Mouse (Mus musculus): ENCODE measurements around the gene Ccl24. TPM values are rescaled to one million over a fixed set of nuclear protein-coding genes. Genes with fewer than 3 reads are reported as not detected.

Gene Ccl24
- polyA plus RNA-seq, 1 experiment: 0.03 TPM

DNA sequence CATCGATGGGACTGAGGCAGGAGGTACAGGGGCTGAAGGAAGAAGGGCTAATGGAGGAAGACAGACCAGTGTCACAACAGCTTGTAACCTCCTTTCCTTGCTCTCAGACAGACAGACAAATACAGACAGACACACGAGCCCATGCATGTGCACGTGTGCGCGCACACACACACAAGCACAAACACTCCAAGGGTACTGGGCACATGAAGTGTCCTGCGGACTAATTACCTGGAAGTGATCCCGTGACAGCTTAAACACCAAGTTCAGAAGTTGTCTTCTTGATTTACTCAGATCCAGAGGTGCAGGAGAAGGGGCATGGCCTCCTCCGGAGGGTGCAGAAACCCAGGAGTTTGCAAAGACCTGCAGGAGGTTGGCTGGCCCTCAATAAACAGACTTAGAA, 12.8 kb upstream of the Ccl24 start:
- H3K4me3 ChIP-seq (replicated peaks): no peak overlapping the region
- peaks cover 9% of the 10 kb centered on the region for H3K9me3 ChIP-seq (ENCODE audit: control insufficient read depth, low read length)
- H3K4me1 ChIP-seq (ENCODE audit: control insufficient read depth): no peaks in the 10 kb centered on the region
- H3K27me3 ChIP-seq (ENCODE audit: control insufficient read depth): no peaks in the 10 kb centered on the region
- TF ChIP-seq GATA1 (IDR thresholded peaks at IDR 0.05; ENCODE audit: low read length) (no peak), TAL1 (IDR thresholded peaks at IDR 0.05; ENCODE audit: low read length) (no peak)
- H3K36me3 ChIP-seq (ENCODE audit: control insufficient read depth): no peaks in the 10 kb centered on the region

GRCm38 (mm10) chr5:135582330-135582729, 9.5 kb upstream of the Ccl24 start:
- H3K36me3 ChIP-seq (ENCODE audit: control insufficient read depth): no peaks in the 10 kb centered on the region
- H3K4me3 ChIP-seq (replicated peaks): no peak overlapping the region
- H3K4me1 ChIP-seq (ENCODE audit: control insufficient read depth): no peaks in the 10 kb centered on the region
- no peaks in the 10 kb centered on the region for H3K27me3 ChIP-seq (ENCODE audit: control insufficient read depth)
- TF ChIP-seq GATA1 (IDR thresholded peaks at IDR 0.05; ENCODE audit: low read length): no peak
- TF ChIP-seq TAL1 (IDR thresholded peaks at IDR 0.05; ENCODE audit: low read length): no peak
- H3K9me3 ChIP-seq (ENCODE audit: control insufficient read depth, low read length): peaks cover 11% of the 10 kb centered on the region

DNA sequence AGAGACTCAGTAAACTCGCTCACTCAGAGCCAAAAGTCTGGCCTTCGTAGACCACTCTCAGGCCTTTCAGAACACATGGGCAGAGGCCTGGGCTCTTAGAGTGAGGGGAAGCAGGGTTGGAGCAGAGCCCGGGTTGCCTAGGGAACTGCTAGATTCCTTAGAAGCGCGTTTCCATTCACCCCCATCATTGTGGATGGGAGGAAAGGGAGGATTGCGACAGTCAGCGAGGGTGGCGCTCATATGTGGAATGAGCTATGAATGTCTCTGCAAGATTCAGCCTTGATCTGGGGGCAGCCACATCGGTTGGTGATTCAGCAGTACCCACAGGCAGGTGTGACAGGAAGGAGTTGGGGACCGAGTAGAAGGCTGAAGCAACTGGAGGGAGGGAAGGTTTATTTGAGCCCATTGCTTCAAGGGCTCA, 6.5 kb upstream of the Ccl24 start:
- TF ChIP-seq GATA1 (IDR thresholded peaks at IDR 0.05; ENCODE audit: low read length) (no peak), TAL1 (IDR thresholded peaks at IDR 0.05; ENCODE audit: low read length) (no peak)
- Histone ChIP-seq H3K36me3 (ENCODE audit: control insufficient read depth) (no peaks in the 10 kb centered on the region), H3K9me3 (ENCODE audit: control insufficient read depth, low read length) (peaks cover 11% of the 10 kb centered on the region), H3K4me1 (ENCODE audit: control insufficient read depth) (no peaks in the 10 kb centered on the region), H3K4me3 (replicated peaks) (no peak overlapping the region), H3K27me3 (ENCODE audit: control insufficient read depth) (no peaks in the 10 kb centered on the region)

DNA sequence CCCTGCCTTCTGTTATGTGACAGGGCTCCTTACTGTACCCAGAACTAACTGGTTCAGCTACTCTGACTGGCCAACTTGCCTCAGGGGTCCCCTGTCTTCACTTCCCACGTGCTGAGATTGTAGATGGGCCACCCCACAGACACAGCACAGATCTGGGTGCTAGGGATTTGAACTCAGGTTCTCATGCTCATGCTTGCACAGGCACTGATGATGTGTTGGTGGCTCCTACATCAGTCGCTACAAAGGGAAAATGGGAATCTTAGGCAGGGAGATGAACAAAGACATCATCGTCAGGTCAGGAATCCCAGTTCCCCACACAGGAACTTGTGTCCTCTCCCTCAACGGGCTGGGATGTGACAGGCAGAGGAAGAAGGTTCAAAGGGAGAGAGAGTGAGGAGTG, 3.2 kb upstream of the Ccl24 start:
- H3K4me3 ChIP-seq (replicated peaks): no peak overlapping the region
- no peaks in the 10 kb centered on the region for H3K4me1 ChIP-seq (ENCODE audit: control insufficient read depth)
- no peak for TF ChIP-seq TAL1 (IDR thresholded peaks at IDR 0.05; ENCODE audit: low read length)
- no peak for TF ChIP-seq GATA1 (IDR thresholded peaks at IDR 0.05; ENCODE audit: low read length)
- no peaks in the 10 kb centered on the region for H3K36me3 ChIP-seq (ENCODE audit: control insufficient read depth)
- H3K27me3 ChIP-seq (ENCODE audit: control insufficient read depth): no peaks in the 10 kb centered on the region
- H3K9me3 ChIP-seq (ENCODE audit: control insufficient read depth, low read length): peaks cover 7% of the 10 kb centered on the region

GRCm38 (mm10) chr5:135568698-135569097, 4.2 kb downstream of the Ccl24 start:
- no peaks in the 10 kb centered on the region for H3K9me3 ChIP-seq (ENCODE audit: control insufficient read depth, low read length)
- no peaks in the 10 kb centered on the region for H3K4me1 ChIP-seq (ENCODE audit: control insufficient read depth)
- H3K36me3 ChIP-seq (ENCODE audit: control insufficient read depth): no peaks in the 10 kb centered on the region
- H3K4me3 ChIP-seq (replicated peaks): no peak overlapping the region
- H3K27me3 ChIP-seq (ENCODE audit: control insufficient read depth): no peaks in the 10 kb centered on the region
- TF ChIP-seq TAL1 (IDR thresholded peaks at IDR 0.05; ENCODE audit: low read length): no peak
- no peak for TF ChIP-seq GATA1 (IDR thresholded peaks at IDR 0.05; ENCODE audit: low read length)

GRCm38 (mm10) chr5:135567556-135568265, 5.1 kb downstream of the Ccl24 start:
- H3K9me3 ChIP-seq (ENCODE audit: control insufficient read depth, low read length): no peaks in the 10 kb centered on the region
- no peak overlapping the region for H3K4me3 ChIP-seq (replicated peaks)
- TF ChIP-seq GATA1 (IDR thresholded peaks at IDR 0.05; ENCODE audit: low read length) (no peak), TAL1 (IDR thresholded peaks at IDR 0.05; ENCODE audit: low read length) (no peak)
- H3K4me1 ChIP-seq (ENCODE audit: control insufficient read depth): no peaks in the 10 kb centered on the region
- H3K36me3 ChIP-seq (ENCODE audit: control insufficient read depth): no peaks in the 10 kb centered on the region
- H3K27me3 ChIP-seq (ENCODE audit: control insufficient read depth): no peaks in the 10 kb centered on the region

GRCm38 (mm10) chr5:135563469-135563868, 9.4 kb downstream of the Ccl24 start, which contains the start of gene Ccl26:
Ccl26 (minus strand) TSS chr5:135563569.
- H3K27me3 ChIP-seq (ENCODE audit: control insufficient read depth): no peaks in the 10 kb centered on the region
- TF ChIP-seq TAL1 (IDR thresholded peaks at IDR 0.05; ENCODE audit: low read length) (no peak), GATA1 (IDR thresholded peaks at IDR 0.05; ENCODE audit: low read length) (no peak)
- H3K36me3 ChIP-seq (ENCODE audit: control insufficient read depth): no peaks in the 10 kb centered on the region
- H3K4me3 ChIP-seq (replicated peaks): no peak within 1 kb of the TSS
- H3K4me1 ChIP-seq (ENCODE audit: control insufficient read depth): no peaks in the 10 kb centered on the region
- H3K9me3 ChIP-seq (ENCODE audit: control insufficient read depth, low read length): no peaks in the 10 kb centered on the region

DNA sequence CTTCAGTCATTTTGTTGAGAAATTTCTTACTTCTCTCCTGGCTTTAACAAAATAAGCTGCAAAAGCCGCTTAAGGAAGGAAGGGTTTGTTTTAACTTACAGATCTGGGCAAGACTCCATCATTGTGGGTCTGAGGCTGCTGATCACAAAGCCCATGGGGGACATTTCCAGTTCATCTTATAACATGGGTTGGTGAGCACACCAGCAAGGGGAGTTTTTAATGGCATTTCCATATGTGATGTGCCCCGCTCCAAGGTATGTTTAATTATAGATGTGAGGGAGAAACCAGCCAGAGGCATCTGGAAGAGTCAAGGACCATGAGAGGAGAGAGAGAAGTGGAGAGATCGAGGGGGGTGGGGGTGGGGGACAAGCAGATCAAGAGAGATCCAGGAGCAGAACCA, 15.2 kb downstream of the Ccl24 start:
- Histone ChIP-seq H3K9me3 (ENCODE audit: control insufficient read depth, low read length) (no peaks in the 10 kb centered on the region), H3K4me1 (ENCODE audit: control insufficient read depth) (no peaks in the 10 kb centered on the region), H3K36me3 (ENCODE audit: control insufficient read depth) (no peaks in the 10 kb centered on the region), H3K4me3 (replicated peaks) (no peak overlapping the region), H3K27me3 (ENCODE audit: control insufficient read depth) (no peaks in the 10 kb centered on the region)
- no peak for TF ChIP-seq GATA1 (IDR thresholded peaks at IDR 0.05; ENCODE audit: low read length)
- no peak for TF ChIP-seq TAL1 (IDR thresholded peaks at IDR 0.05; ENCODE audit: low read length)

DNA sequence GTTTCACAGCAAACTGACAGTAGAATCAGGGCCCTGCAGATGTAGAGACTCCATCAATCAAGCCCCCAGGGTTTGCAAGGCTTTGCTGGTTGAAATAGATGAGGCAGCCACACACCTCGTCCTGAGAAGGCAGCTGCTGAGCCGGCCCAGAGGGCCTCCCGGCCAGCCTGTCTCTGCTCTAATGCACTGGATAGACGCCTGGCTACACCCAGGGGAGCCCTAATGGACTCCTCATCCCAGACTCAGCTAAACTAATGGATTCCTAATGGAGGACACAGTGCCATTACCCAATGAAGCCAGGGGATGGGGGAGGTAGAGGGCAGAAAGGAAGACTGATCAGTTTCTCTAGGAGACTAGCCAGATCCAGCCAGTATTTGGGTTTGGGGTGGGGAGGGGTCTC, 15.8 kb downstream of the Ccl24 start:
- no peaks in the 10 kb centered on the region for H3K4me1 ChIP-seq (ENCODE audit: control insufficient read depth)
- H3K9me3 ChIP-seq (ENCODE audit: control insufficient read depth, low read length): no peaks in the 10 kb centered on the region
- no peaks in the 10 kb centered on the region for H3K36me3 ChIP-seq (ENCODE audit: control insufficient read depth)
- no peaks in the 10 kb centered on the region for H3K27me3 ChIP-seq (ENCODE audit: control insufficient read depth)
- TF ChIP-seq GATA1 (IDR thresholded peaks at IDR 0.05; ENCODE audit: low read length): no peak
- TF ChIP-seq TAL1 (IDR thresholded peaks at IDR 0.05; ENCODE audit: low read length): no peak
- no peak overlapping the region for H3K4me3 ChIP-seq (replicated peaks)

GRCm38 (mm10) chr5:135556259-135556658, 16.6 kb downstream of the Ccl24 start:
- TF ChIP-seq GATA1 (IDR thresholded peaks at IDR 0.05; ENCODE audit: low read length) (no peak), TAL1 (IDR thresholded peaks at IDR 0.05; ENCODE audit: low read length) (no peak)

More at GRCm38 (mm10) chr5:135556259-135556658, 16.6 kb downstream of the Ccl24 start:
- H3K4me1 ChIP-seq (ENCODE audit: control insufficient read depth): no peaks in the 10 kb centered on the region
- no peak overlapping the region for H3K4me3 ChIP-seq (replicated peaks)
- H3K27me3 ChIP-seq (ENCODE audit: control insufficient read depth): no peaks in the 10 kb centered on the region
- no peaks in the 10 kb centered on the region for H3K9me3 ChIP-seq (ENCODE audit: control insufficient read depth, low read length)
- no peaks in the 10 kb centered on the region for H3K36me3 ChIP-seq (ENCODE audit: control insufficient read depth)

Data from erythroblast, embryonic 14.5 days (primary cell).